Mouse (Mus musculus) layer of hippocampus, adult 2 months (tissue): ENCODE results near the gene Acvr2a. TPM values are rescaled to one million over a fixed set of nuclear protein-coding genes. Genes with fewer than 3 reads are reported as not detected.
"Not testable (repeated sequence)": the region's sequence is repeated elsewhere in the genome, so short reads cannot be mapped to it uniquely, and the experiment has no call there.

Experiments
- DNase-seq, 2 experiments: peaks; one replicate each; pipeline ENCODE4 v3.0.0; 2022; ENCODE audit warnings: low spot score in 2 of 2
- H3K27ac ChIP-seq: fragments of 200-600 bp; 2 replicates; pipeline ENCODE4 v1.8.1; 2022
- H3K4me3 ChIP-seq: fragments of 200-600 bp; 2 replicates; pipeline ENCODE4 v1.8.1; 2022; ENCODE audit warnings: mild to moderate bottlenecking
- CTCF ChIP-seq: fragments of 200-600 bp; conservative IDR thresholded peaks from 2 replicates; pipeline ENCODE4 v1.8.1; 2022; ENCODE audit warnings: antibody characterized with exemption, mild to moderate bottlenecking, moderate library complexity
- total RNA-seq, 2 experiments: library from RNA; stranded (reverse); gene quantifications; 2 replicates each; pipeline ENCODE4 v1.2.3; 2021

Gene Acvr2a
- total RNA-seq, 2 experiments from 2014 or later = 39.3 to 40.1 TPM

DNA sequence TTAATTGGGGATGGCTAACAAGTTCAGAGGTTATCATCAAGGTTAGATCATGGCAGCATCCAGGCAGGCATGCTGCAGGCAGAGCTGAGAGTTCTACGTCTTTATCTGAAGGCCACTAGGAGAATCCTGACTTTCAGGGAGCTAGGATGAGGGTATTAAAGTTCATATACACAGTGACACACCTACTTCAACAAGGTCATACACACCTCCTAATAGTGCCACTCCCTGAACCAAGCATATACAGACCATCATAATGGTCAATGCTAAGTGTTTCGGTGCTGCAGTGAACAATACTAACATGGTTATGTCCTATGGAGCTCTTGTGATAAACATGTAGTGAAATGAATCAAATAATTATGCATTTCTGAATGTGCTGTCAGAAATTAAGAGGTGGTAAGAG is 12.0 kb downstream of the Acvr2a start:
- H3K4me3 ChIP-seq = no peak overlapping the region
- DNase-seq = no peak
- H3K27ac ChIP-seq = no peak overlapping the region
- TF ChIP-seq CTCF = no peak

DNA sequence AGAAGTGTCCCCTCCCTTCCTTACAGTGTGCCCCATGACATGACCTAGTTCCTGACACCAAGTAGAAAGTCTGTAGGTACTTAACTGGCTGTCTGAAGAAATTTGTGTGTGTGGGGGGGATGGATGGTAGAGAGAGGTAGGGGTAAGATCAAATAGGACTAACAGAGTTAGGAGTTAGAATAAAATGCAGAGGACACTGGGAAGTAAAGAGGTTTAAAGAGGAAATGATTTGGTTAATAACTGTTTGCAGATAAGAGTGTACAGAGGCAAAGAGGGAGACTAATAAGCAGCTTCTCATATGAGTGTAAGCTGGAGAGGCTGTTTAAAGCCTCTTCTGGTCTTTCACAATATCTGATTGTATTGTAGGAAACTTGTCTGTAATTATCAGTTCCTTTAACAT is 12.5 kb downstream of the Acvr2a start:
- no peak for TF ChIP-seq CTCF
- no peak overlapping the region for H3K27ac ChIP-seq
- no peak for DNase-seq

DNA sequence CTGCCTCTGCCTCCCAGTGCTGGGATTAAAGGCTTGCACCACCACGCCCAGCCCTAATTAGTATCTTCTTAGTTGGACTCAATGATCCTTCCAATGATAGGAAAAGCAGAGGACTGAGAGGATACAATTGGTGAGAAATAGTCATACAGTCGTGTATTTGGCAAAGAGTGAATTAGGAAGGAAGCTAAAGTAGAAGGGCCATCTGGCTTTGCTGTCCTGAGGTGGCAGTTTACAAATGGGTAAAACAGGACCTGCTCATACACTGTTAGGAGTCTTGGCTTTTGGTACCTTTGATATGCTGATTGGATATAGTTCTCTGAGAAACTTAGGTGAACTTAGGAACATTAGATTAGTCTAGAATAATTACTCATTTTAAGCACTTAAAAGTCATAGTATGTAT is 16.6 kb downstream of the Acvr2a start:
- TF ChIP-seq CTCF = no peak
- no peak overlapping the region for H3K27ac ChIP-seq
- no peak overlapping the region for H3K4me3 ChIP-seq
- DNase-seq = no peak

More for the DNA sequence above, 12.5 kb downstream of the Acvr2a start:
- H3K4me3 ChIP-seq = no peak overlapping the region

DNA sequence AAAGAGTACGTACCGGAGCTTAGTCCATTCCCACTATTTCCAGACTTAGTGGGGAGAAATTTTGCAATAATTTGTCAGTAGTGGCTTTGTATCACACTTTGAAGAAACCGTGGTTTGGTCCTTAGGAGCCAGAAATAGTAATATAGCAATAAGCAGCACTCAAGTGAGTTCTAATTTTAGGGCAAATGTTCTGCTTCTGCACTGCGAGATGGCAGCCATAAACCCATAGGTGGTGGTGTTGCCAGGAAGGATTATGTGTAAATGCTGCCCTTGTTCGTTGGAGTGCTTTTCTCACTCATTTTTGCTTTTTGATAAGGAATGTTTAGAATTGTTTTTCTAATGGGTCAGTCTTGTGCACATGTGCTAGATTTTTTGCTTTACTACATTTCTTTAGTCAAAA is 18.4 kb downstream of the Acvr2a start:
- no peak for DNase-seq
- TF ChIP-seq CTCF = peak; percentile 28
- no peak overlapping the region for H3K27ac ChIP-seq
- no peak overlapping the region for H3K4me3 ChIP-seq

DNA sequence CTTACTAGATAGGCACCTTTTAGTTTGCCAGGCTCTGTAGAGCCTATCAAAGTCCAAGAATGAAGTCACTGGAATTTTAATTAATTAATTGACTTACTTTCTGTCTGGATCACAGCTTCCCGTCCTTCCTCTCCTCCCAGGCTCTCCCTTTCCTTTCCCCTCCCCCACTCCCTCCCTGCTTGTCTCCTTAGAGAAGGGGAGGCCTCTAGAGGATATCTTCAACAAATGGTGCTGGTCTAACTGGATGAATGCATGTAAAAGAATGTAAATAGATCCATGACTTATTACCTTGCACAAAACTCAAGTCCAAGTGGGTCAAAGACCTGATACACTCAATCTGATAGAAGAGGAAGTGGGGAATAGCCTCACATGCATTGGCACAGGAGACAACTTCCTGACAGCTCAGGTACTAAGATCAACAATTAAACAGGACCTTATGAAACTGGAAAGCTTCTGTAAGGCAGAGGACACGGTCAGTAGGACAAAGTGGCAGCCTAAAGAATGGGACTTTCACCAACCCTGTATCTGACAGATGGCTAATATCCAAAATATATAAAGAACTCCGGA is 20.1 kb downstream of the Acvr2a start:
- H3K4me3 ChIP-seq = no peak overlapping the region
- no peak for DNase-seq
- no peak overlapping the region for H3K27ac ChIP-seq
- TF ChIP-seq CTCF = no peak

DNA sequence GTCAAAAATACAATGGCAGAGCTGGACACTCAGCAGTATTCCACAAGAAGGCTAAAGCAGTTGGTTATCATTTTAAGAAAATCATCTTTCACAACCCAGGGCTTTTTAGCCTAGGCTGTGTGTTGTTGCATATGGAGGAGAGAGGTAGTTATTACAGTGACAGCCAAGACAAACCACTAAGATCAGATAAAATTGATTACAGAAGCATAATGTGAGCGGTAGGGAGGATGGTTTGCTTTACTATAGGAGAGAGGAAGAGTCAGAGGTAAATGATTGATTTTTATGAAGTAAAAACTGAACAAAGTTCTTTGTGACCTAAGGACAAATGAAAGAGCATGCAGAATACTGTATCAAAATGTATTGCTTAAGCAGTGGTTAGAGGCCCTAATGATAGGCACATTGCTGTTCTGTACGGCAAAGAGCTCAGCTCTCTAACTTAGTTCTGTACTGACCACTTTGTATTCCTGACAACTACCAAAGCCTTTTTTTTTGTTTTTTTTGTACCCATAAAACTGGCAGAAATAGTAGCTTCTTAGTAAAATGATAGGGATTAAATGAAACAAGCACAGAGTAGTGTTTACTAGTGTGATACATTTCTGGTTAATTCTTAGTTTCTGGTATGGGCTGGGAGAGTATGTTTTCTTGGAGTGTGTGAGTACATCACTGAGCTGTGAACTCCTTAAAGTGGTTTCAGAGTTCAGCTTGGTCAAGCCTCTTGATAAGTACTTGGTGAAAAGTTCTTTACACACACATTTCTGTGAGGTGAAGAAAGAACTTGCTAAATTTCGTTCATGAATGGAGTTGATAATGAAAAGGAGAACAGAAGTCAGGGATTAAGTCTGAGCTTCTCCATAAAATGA is 27.9 kb downstream of the Acvr2a start:
- Histone ChIP-seq H3K4me3 (no peak overlapping the region), H3K27ac (no peak overlapping the region)
- DNase-seq = no peak
- TF ChIP-seq CTCF = no peak

DNA sequence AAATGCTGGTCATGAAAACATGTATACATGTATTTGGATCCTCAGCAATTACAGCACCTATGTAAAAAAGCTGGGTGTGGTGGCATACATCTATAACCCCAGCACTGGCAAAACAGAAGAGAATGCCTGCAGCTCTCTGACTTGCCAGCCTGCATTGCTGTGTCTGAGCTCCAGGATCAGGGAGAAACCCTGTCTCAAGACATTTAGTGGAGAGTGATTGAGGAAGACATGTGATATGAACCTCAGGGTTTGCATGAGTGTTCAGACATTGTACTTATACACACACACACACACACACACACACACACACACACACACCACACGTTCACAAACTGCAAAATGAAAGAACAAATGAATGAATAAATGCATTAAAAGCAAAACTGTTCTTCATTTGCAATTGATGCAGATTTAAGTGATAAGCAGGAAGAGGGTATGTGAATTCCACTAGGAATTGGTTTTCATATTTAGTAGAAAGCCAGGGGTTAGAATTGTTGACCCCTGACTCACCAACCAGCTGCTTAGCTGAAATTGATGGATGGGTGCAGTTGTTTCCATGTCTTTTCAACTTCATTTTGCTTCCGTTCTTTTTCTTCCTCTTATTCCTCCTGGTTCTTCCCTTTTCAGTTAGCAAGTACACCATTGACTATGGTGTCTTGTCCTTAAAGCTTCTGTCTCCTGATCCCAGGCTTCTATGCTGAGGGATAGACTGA is 32.9 kb downstream of the Acvr2a start:
- no peak for TF ChIP-seq CTCF
- Histone ChIP-seq H3K4me3 (no peak overlapping the region), H3K27ac (no peak overlapping the region)
- DNase-seq = no peak

DNA sequence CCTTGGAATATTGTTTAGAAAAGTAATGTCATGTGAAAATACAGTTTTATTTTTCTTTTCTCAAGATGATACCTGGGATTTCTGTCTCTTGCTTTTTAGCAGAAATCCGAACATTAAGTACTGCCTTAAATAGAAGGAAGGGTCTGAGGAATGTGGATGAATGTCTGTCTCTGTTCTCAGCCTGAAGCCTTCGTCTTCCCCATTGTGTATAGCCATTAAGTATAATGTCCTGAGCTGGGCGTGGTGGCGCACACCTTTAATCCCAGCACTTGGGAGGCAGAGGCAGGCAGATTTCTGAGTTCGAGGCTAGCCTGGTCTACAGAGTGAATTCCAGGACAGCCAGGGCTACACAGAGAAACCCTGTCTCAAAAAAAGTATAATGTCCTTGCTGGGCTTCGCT is 51.7 kb downstream of the Acvr2a start:
- H3K4me3 ChIP-seq, DNase-seq, H3K27ac ChIP-seq: not testable (repeated sequence)

DNA sequence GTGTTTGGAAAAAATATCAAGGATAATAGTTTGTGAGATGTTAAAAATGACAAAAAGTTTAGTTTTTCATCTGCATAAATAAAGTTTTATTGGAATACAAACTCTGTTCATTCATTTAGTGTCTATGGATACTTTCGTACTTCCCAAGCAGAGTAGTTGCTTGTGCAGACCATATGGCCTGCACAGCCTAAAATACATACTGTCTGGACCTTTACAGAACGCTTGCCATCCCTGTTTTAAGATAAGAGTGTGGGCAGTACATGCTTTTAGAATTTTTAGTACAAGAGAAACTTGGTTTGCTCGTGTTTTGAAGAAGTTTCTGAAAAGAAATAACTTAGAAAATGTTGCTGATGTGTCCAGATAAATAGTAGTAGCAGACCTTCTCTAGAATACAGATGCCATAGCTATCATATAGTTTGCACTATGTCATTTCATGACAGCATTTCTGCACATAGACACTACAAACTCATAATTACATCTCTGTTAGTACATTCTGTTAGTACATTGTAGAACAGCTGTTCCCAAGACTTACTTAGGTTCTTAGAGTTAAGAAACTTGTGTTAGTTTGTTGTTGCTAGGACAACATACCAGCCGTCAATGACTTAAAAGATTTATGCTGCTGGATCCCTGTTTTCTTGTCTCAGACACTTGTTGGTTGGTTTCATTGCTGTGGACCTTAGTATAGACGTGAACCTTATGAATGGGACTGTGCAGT is 54.4 kb downstream of the Acvr2a start:
- no peak for DNase-seq
- H3K4me3 ChIP-seq = no peak overlapping the region
- no peak overlapping the region for H3K27ac ChIP-seq
- no peak for TF ChIP-seq CTCF

DNA sequence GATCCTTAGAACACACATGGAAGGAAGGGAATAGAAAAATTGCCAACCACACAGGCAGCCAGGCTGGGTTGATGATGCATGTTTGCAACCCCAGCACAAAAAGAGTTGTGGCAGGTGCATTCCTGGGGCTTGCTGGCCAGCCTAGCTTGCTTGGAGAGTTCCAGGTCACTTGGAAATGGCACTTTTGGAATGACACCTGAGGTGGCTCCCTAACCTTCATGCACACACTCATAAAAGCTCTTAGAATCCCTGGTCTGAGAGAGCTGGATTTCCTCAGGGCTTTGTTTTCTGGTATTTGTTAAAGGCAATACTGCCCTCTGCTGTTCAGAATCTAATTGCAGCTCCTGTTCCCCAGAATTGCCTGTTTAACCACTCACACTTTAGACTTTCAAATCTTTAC is 72.0 kb downstream of the Acvr2a start:
- TF ChIP-seq CTCF = peak; percentile 97
- no peak overlapping the region for H3K27ac ChIP-seq

DNA sequence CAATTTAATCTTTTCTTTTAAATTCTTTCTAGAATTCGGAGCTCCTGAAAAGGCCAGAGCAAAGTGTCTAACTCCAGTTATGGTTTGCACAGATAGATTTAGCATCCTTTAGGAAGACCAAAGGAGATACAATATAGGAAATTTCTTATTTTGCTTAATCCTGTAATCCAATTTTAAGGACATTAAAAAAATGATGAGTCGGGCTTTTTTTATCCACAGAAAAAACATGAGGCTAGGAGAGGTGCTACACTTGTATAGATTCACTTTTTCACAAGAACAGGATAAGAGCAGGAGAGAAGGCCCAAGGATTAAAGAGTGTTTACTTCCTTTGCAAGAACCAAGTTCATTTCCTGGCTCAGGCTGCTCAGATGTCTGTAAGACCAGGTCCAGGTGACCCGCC is 81.3 kb downstream of the Acvr2a start:
- TF ChIP-seq CTCF = no peak
- no peak for DNase-seq

More for the DNA sequence above, 72.0 kb downstream of the Acvr2a start:
- no peak overlapping the region for H3K4me3 ChIP-seq
- DNase-seq = peak; percentile 62 to 72

DNA sequence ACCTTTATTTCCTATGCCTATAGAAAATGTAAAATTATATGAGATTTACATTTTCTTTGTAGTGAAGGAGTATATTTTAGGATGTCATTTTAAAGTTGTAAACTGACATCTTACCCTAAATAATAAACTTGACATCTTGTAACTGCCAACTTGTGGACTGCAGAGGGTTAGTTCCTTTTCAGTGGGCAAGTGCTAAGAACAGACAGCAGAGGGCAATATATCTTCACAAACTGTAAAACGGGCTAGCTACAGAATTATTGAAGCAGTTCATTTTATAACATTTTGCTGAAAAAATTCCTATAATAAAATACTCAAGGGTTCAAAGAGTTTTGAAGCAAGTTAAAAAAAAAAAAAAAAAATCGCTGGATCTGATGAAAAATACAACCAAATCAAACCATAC is 95.0 kb downstream of the Acvr2a start:
- DNase-seq = no peak
- H3K27ac ChIP-seq = no peak overlapping the region
- no peak overlapping the region for H3K4me3 ChIP-seq
- peak; percentile 87 for TF ChIP-seq CTCF

More for the DNA sequence above, 81.3 kb downstream of the Acvr2a start:
- Histone ChIP-seq H3K4me3 (no peak overlapping the region), H3K27ac (no peak overlapping the region)

DNA sequence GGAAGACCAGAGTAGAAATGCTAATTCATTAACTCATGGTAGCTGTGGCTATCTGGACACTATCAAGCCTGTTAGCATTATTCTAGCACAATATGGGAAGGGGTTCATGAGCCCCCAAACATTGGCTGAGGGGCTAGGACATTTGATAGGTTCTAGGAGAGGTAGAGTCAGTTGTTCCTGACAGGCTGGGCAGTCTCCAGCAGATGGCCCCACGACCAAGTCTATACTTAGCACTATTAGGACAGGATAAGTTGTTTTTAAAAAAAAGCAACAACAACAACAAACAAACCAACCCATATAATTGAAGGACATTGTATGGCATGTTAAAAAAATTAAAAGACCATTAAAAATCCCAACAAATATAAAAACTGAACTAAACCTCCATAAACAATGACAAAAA is 100.3 kb downstream of the Acvr2a start:
- TF ChIP-seq CTCF = peak; percentile 66

More for the DNA sequence above, 100.3 kb downstream of the Acvr2a start:
- no peak overlapping the region for H3K27ac ChIP-seq
- H3K4me3 ChIP-seq = no peak overlapping the region
- no peak for DNase-seq
